In genomic region chr10:3741791-3742190, GRCm38 (mm10) we compare ENCODE assay signal across 8 mouse cellular contexts. TPM values are rescaled to one million over a fixed set of nuclear protein-coding genes. Genes with fewer than 3 reads are reported as not detected.
DNase-seq lines count a peak whose midpoint lies in the region; ATAC-seq and TF ChIP-seq lines count a peak whose summit lies in the region.

No protein-coding gene starts in this region.

- H3K36me3 ChIP-seq in kidney, embryonic 14.5 days (ENCODE audit: control insufficient read depth, insufficient read depth, low read length): no peaks in the 10 kb centered on the region
- H3K36me3 ChIP-seq in embryonic facial prominence, embryonic 11.5 days (replicated peaks; ENCODE audit: control insufficient read depth, insufficient read depth, low read depth, low read length): no peaks in the 10 kb centered on the region
- H3K36me3 ChIP-seq in liver, postnatal 0 days (replicated peaks; ENCODE audit: insufficient read depth, low read length): no peaks in the 10 kb centered on the region

- ATAC-seq in kidney, embryonic 14.5 days (ENCODE audit: low FRiP score, low TSS enrichment): no peak
- ATAC-seq in embryonic facial prominence, embryonic 11.5 days (replicated peaks; ENCODE audit: insufficient number of reproducible peaks, low FRiP score, low TSS enrichment, low read depth): no peak
- no peak for ATAC-seq in liver, postnatal 0 days
- no peak for ATAC-seq in granulocyte monocyte progenitor cell, adult 5-6 weeks (replicated peaks; ENCODE audit: poor library complexity, severe bottlenecking)

- H3K27ac ChIP-seq in kidney, embryonic 14.5 days (ENCODE audit: low read depth, low read length): no peak overlapping the region
- H3K27ac ChIP-seq in embryonic facial prominence, embryonic 11.5 days (replicated peaks; ENCODE audit: low read depth, low read length): no peak overlapping the region
- no peak overlapping the region for H3K27ac ChIP-seq in liver, postnatal 0 days (ENCODE audit: low read depth)

- TF ChIP-seq CTCF in liver, postnatal 0 days (IDR thresholded peaks at IDR 0.05; ENCODE audit: low read depth): no peak

- H3K9me3 ChIP-seq in kidney, embryonic 14.5 days (ENCODE audit: control insufficient read depth, low read length): no peaks in the 10 kb centered on the region
- no peaks in the 10 kb centered on the region for H3K9me3 ChIP-seq in embryonic facial prominence, embryonic 11.5 days (replicated peaks; ENCODE audit: control insufficient read depth, low read length)
- H3K9me3 ChIP-seq in liver, postnatal 0 days (ENCODE audit: low read length): no peaks in the 10 kb centered on the region

- peak overlapping the region; percentile 73 for H3K4me3 ChIP-seq in kidney, embryonic 14.5 days (ENCODE audit: low read length)
- peak overlapping the region; percentile 65 for H3K4me3 ChIP-seq in embryonic facial prominence, embryonic 11.5 days (ENCODE audit: low read depth, low read length)
- H3K4me3 ChIP-seq in liver, postnatal 0 days (ENCODE audit: low read depth, low read length): no peak overlapping the region

- peak overlapping the region; percentile 52; the same call in 1 of the 2 replicates for H3K9ac ChIP-seq in kidney, embryonic 14.5 days (ENCODE audit: low read depth, low read length)
- 0 out of 2 replicates have a peak overlapping the region, but pooled peaks have one; percentile 7 for H3K9ac ChIP-seq in embryonic facial prominence, embryonic 11.5 days (replicated peaks; ENCODE audit: low read length)
- no peak overlapping the region for H3K9ac ChIP-seq in liver, postnatal 0 days (replicated peaks)

- peaks cover 13% of the 10 kb centered on the region for H3K4me1 ChIP-seq in kidney, embryonic 14.5 days (ENCODE audit: control insufficient read depth, insufficient read depth, low read length)
- H3K4me1 ChIP-seq in embryonic facial prominence, embryonic 11.5 days (ENCODE audit: control insufficient read depth, insufficient read depth, low read length): no peaks in the 10 kb centered on the region; the same call in 1 of the 2 replicates
- H3K4me1 ChIP-seq in liver, postnatal 0 days (ENCODE audit: insufficient read depth): no peaks in the 10 kb centered on the region

- H3K27me3 ChIP-seq in kidney, embryonic 14.5 days (ENCODE audit: control insufficient read depth, insufficient read depth, low read length): no peaks in the 10 kb centered on the region
- no peaks in the 10 kb centered on the region for H3K27me3 ChIP-seq in embryonic facial prominence, embryonic 11.5 days (ENCODE audit: control insufficient read depth, insufficient read depth, low read length)
- H3K27me3 ChIP-seq in liver, postnatal 0 days (ENCODE audit: insufficient read depth, low read length): no peaks in the 10 kb centered on the region; the same call in 1 of the 2 replicates

- no peak for DNase-seq in kidney, adult 18-20 months
- no peak for DNase-seq in embryonic facial prominence, embryonic 11.5 days (ENCODE audit: low spot score)
- peak; percentile 16 to 38 for DNase-seq in heart, postnatal 10 days
- DNase-seq in liver, postnatal 0 days: no peak
- no peak for DNase-seq in cerebellum, postnatal 25 days
- no peak for DNase-seq in testis, postnatal 14 days (ENCODE audit: low spot score)

- H3K4me2 ChIP-seq in kidney, embryonic 14.5 days (replicated peaks; ENCODE audit: low read depth, low read length): peak overlapping the region; percentile 89
- peak overlapping the region; percentile 27 for H3K4me2 ChIP-seq in embryonic facial prominence, embryonic 11.5 days (ENCODE audit: low read depth, low read length)
- peak overlapping the region; percentile 90; the same call in 1 of the 2 replicates for H3K4me2 ChIP-seq in liver, postnatal 0 days (ENCODE audit: low read depth, low read length)

- 10% methylated on average over 5 of the region's 5 CpGs for WGBS in kidney, embryonic 14.5 days
- WGBS in embryonic facial prominence, embryonic 11.5 days: 4% methylated on average over 5 of the region's 5 CpGs
- 19% methylated on average over 5 of the region's 5 CpGs for WGBS in liver, postnatal 0 days (ENCODE audit: insufficient replicate concordance)

- no peak for TF ChIP-seq EP300 in liver, postnatal 0 days (IDR thresholded peaks at IDR 0.05; ENCODE audit: low read depth)

- intact Hi-C loops in heart, postnatal 10 days (cut with DNase I): loop anchor here (1.0 to 10.0 kb wide), 9 partner anchors 21 to 201 kb away; no protein-coding TSS in a partner anchor

RNA-seq across cellular contexts. Expression of gene Plekhg1, which starts 1.6 kb away (rescaled TPM):
- 11.7 and 16.9 TPM in 2 replicates for polyA plus RNA-seq in kidney, embryonic 14.5 days (2014; fragmentation: Nextera tagmentation; extraction: Ambion mirVana)
- polyA plus RNA-seq in embryonic facial prominence, embryonic 11.5 days (2014; fragmentation: Nextera tagmentation; extraction: Ambion mirVana): 16.2 and 19.9 TPM in 2 replicates
- total RNA-seq in heart, postnatal 10 days (2021): 10 to 100 TPM; 23.3 to 23.4 TPM
- polyA plus RNA-seq in liver, postnatal 0 days (2015; fragmentation: Nextera tagmentation; extraction: Ambion mirVana): 1.4 and 1.7 TPM in 2 replicates
- 0.19 and 3.0 TPM in 2 replicates for total RNA-seq in granulocyte monocyte progenitor cell, adult 5-6 weeks (2014; fragmentation: Nextera tagmentation)
- total RNA-seq in granulocyte monocyte progenitor cell, adult 5-6 weeks (2017): 0.21 and 0.34 TPM in 2 replicates

Comparison
In these comparisons a context has a peak if more than half of its experiments do, and no peak if none do; other contexts are left out.
1. H3K4me2 ChIP-seq: peak in every context shown above with its lines; median percentile 90 in liver, postnatal 0 days; 89 in kidney, embryonic 14.5 days; 27 in embryonic facial prominence, embryonic 11.5 days.
2. DNase-seq: peak in heart, postnatal 10 days (2 of 2); none in kidney, adult 18-20 months (single experiment), embryonic facial prominence, embryonic 11.5 days (single experiment), liver, postnatal 0 days (single experiment), cerebellum, postnatal 25 days (0 of 2) and testis, postnatal 14 days (single experiment).